Mouse (Mus musculus): ENCODE results near the gene Nptn.
"Not testable (repeated sequence)": the region's sequence is repeated elsewhere in the genome, so short reads cannot be mapped to it uniquely, and the experiment has no call there.

Gene Nptn

GRCm38 (mm10) chr9:58565945-58566344 is 16.1 kb upstream of the Nptn start:
- DNase-seq = not testable (repeated sequence)

GRCm38 (mm10) chr9:58567682-58568081 is 14.4 kb upstream of the Nptn start:
- peak; percentile 56 for DNase-seq

GRCm38 (mm10) chr9:58571001-58571400 is 11.0 kb upstream of the Nptn start:
- DNase-seq = no peak

GRCm38 (mm10) chr9:58578669-58579068 is 3.4 kb upstream of the Nptn start:
- DNase-seq = peak; percentile 96

GRCm38 (mm10) chr9:58580453-58581195 is 1.4 kb upstream of the Nptn start:
- DNase-seq = peak; percentile 24

- no peak for DNase-seq
Observed at GRCm38 (mm10) chr9:58581283-58581930, 633 bp upstream of the Nptn start.

- DNase-seq = peak; percentile 46
Observed at GRCm38 (mm10) chr9:58582581-58583266, 684 bp downstream of the Nptn start.

- DNase-seq = no peak
Observed at GRCm38 (mm10) chr9:58583267-58583641, 1.2 kb downstream of the Nptn start.

- no peak for DNase-seq
Observed at GRCm38 (mm10) chr9:58584323-58584722, 2.3 kb downstream of the Nptn start.

GRCm38 (mm10) chr9:58588657-58589056 is 6.6 kb downstream of the Nptn start:
- DNase-seq = peak; percentile 15

GRCm38 (mm10) chr9:58595313-58595712 is 13.3 kb downstream of the Nptn start:
- DNase-seq = no peak

- no peak for DNase-seq
Observed at GRCm38 (mm10) chr9:58613790-58614189, 31.8 kb downstream of the Nptn start.

- DNase-seq = no peak
Observed at GRCm38 (mm10) chr9:58615064-58615938, 33.3 kb downstream of the Nptn start.

- no peak for DNase-seq
Observed at GRCm38 (mm10) chr9:58623009-58623408, 41.0 kb downstream of the Nptn start.

- DNase-seq = peak; percentile 46
Observed at GRCm38 (mm10) chr9:58627197-58627596, 45.2 kb downstream of the Nptn start.

- no peak for DNase-seq
Observed at GRCm38 (mm10) chr9:58630441-58630840, 48.4 kb downstream of the Nptn start.

- no peak for DNase-seq
Observed at GRCm38 (mm10) chr9:58648406-58649264, 66.6 kb downstream of the Nptn start.

- no peak for DNase-seq
Observed at GRCm38 (mm10) chr9:58649265-58649626, 67.2 kb downstream of the Nptn start.

- peak; percentile 85 for DNase-seq
Observed at GRCm38 (mm10) chr9:58651993-58652392, 70.0 kb downstream of the Nptn start.

- DNase-seq = peak; percentile 12
Observed at GRCm38 (mm10) chr9:58654494-58654893, 72.5 kb downstream of the Nptn start.

GRCm38 (mm10) chr9:58656396-58656795 is 74.4 kb downstream of the Nptn start:
- peak; percentile 54 for DNase-seq

GRCm38 (mm10) chr9:58656824-58657223 is 74.8 kb downstream of the Nptn start:
- no peak for DNase-seq
